Mouse (Mus musculus): ENCODE data around the gene Myo18b.

Myo18b gene

GRCm38 (mm10) chr5:112895674-112896654, at the start of gene Myo18b:
TSS of gene Myo18b (minus strand) at chr5:112896362.
- DNase-seq: no peak

GRCm38 (mm10) chr5:112945925-112946324, 49.8 kb upstream of the Myo18b start:
- no peak for DNase-seq

- DNase-seq: no peak
These were observed 46.1 kb upstream of the Myo18b start for GRCm38 (mm10) chr5:112942244-112942643.

- DNase-seq: no peak
These were observed 44.8 kb upstream of the Myo18b start for GRCm38 (mm10) chr5:112941001-112941400.

GRCm38 (mm10) chr5:112936632-112937031, 40.5 kb upstream of the Myo18b start:
- no peak for DNase-seq

DNA sequence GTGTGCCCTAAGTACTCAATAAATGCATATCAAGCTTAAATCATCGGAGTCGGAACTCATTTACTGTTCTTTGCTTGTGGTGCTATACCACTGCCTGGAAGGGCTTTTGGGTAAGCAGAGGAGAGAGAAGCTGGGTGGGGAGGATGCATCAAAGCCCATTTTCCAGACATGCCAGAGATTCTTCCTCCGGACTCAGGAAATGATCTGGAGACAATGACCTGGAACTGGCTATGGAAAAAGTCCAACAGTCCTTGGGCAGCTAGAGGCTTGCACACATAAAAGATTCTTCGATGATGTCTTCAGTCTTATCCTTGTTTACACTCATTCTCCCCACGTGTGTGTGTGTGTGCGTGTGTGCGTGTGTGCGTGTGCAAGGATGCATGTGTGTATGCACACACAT, 39.3 kb upstream of the Myo18b start:
- no peak for DNase-seq

- no peak for DNase-seq
These were observed 36.9 kb upstream of the Myo18b start for GRCm38 (mm10) chr5:112932878-112933567.

DNA sequence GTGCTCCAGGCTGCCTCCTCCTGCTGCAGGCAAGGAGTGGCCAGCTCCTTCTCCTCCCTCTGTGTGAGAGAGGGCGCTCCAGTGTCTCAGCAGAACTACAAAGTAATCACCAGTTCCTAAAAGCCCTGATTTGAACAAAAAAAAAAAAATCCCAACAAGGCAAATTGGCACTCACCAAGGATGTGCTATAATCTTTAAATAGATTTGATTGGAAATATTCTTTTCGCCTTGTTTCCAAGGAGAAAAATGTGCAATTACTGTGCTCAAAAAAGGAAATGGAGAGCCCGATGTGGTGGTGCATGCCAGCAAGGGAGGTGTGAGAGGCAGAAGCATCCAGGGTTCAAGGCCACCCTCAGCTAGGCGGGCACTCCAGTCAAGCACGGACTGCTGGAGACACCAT, 35.7 kb upstream of the Myo18b start:
- DNase-seq: no peak

DNA sequence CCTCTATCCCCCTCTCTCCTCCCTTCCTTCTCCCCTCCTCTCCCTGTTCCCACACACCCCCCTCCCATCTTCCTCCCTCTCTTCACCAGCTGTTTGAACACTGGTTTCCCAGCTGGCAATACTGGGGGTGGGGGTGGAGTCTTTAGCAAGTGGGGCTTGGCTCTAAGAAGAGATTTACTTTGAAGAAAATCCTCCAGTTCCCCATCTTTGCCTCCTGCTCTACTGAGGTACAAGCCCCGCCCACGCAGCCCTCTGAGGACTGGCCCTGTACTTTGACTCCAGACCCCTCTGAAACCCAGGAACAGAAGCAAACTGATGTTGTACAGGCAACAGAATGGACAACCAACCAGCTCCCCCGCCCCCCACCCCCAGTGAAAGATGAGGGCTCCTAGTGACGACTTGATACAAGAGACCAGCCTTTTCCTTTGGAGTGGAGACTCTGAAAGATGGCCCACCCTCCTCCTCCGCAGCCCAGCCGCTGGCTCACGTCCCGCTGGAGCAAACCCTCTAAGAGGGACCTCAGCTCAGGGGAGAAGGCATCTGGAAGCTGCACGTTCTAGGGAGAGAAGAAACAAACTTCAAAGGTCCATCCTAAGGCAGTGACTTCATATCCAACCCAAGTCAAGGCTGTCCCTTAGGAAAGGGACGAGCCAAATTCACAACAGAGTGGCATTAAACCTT, 32.2 kb upstream of the Myo18b start:
- no peak for DNase-seq

DNA sequence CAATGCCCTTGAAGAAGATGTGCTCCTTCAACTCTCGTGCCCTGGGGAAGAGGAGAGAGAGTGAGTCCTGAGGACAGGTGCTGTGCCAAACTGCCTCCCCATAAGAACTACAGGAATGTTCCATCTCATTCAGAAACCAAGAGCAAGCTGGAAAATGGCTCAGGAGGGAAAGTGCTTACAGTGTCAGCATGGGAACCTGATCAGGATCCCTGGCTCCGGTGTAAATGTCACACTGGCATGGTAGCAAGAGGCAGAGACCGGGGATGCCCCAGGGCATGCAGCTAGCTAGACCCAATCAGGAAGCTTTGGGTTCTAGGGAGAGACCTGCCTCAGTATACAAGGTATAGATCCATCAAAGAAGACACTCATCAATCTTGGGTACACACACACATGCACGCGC, 29.3 kb upstream of the Myo18b start:
- DNase-seq: no peak

DNA sequence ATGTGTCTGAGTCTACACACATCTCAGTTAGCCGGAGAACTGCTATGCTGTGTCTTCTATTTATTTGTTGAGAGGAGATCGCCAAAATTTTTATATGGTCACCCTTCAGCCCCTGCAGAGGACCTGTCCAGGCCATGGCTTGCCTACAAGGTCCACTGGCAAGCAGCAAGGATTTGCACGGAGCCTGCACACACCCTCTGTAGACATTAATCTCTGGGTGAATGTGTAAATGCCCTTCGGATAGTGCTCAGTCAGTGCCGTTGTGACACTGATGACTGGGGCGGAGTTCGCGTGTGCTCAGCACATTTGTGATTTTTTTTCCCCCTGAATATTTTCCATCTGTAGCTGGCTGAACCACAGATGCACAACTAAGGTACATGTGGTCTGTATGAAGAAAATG, 28.6 kb upstream of the Myo18b start:
- no peak for DNase-seq

DNA sequence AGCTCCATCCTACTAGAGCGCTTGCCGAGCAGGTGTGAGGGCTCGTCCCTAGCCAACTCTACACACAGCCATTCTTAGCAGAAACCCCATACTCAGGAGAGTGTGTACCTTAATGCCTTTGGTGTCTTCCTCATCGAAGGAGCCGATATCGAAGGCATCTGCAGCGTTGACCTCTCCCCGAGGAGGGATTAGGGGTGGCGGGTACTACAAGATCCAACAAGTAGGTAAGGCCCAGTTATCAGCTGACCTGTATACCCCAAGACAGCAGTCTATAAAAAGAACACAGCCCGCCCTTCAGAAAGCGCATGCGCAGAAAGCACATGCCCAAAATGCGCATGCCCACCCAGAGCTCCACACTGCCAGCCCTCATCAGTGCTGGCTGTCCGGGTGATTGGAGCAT, 27.7 kb upstream of the Myo18b start:
- DNase-seq: no peak

DNA sequence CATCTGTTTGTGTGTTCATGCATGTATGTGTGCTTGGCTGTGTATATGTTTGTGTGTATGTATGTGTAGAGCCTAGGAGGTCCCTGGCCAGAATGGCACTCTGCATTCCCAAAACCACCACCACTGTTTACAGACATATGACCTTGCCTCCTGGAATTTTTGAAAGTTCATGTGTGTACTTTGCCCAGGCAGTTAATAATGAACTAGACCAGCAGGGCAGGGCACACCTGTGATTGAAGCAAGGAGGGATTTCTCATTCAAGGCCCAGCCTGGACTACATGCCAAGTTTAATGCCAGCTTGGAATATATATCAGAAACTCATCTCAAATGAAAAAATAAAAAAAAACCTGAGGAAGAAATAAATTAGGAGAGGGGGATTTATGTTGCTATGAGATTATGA, 25.8 kb upstream of the Myo18b start:
- DNase-seq: no peak

- DNase-seq: no peak
These were observed 14.2 kb upstream of the Myo18b start for GRCm38 (mm10) chr5:112910381-112910780.

- no peak for DNase-seq
These were observed 12.0 kb upstream of the Myo18b start for GRCm38 (mm10) chr5:112908169-112908614.

- DNase-seq: no peak
These were observed 11.3 kb upstream of the Myo18b start for GRCm38 (mm10) chr5:112907504-112907903.

- no peak for DNase-seq
These were observed 2.6 kb downstream of the Myo18b start for GRCm38 (mm10) chr5:112893462-112894060.

DNA sequence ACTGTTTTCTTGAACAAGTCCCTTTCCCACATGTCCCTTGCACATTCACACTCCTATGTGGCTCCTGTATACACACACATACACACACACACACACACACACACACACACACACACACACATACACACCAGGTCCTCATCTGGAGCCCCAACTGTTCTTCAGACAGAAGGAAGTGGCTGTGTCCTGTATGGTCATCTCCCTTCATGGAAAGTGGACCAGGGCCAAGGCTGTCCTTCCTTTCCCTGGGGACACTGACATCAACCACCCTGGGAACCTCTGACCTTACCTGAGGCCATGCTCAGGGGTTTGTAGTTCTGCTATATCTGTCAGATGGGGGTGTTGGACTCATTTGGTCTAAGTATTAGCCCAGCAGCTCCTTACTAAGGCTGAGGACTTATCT, 3.8 kb downstream of the Myo18b start:
- no peak for DNase-seq

GRCm38 (mm10) chr5:112888651-112889050, 7.5 kb downstream of the Myo18b start:
- no peak for DNase-seq

DNA sequence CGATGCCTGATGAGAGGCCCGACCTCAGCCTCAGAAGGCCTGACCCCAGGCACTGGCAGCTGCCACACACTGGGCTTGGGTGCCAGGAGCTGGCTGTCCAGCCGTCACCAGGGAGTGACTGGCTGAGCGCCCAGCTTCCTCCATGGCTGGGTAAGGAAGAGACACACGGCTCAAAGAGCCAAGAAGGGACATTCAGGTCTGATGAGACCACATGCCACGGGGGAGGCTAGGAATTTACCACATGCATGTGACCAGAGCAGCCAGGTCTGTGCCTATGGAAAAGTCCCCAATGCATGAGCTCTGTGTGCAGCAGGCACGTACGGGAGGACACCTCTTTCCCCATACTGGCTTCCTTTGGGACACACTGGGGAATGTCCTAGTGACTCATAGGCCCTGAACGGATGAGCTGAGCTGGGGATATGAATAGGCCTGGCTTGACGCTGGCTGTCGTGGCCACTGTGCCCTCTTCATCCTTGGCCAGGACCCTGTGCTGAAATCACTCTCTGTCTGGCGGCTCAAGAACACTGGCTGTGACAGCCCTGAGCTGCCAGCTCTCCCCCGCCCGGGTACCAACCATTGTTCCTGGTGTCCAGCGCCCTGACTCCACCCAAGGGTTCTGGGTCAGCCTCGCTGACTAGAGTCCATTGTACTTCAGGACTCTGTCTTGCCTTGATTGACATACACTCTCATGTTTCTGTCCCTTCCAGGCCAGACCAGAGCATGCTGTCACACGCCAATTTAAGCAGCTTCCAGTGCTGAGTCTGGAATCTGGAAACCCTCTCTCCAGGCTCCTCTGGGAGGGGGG, 9.3 kb downstream of the Myo18b start:
- DNase-seq: no peak

DNA sequence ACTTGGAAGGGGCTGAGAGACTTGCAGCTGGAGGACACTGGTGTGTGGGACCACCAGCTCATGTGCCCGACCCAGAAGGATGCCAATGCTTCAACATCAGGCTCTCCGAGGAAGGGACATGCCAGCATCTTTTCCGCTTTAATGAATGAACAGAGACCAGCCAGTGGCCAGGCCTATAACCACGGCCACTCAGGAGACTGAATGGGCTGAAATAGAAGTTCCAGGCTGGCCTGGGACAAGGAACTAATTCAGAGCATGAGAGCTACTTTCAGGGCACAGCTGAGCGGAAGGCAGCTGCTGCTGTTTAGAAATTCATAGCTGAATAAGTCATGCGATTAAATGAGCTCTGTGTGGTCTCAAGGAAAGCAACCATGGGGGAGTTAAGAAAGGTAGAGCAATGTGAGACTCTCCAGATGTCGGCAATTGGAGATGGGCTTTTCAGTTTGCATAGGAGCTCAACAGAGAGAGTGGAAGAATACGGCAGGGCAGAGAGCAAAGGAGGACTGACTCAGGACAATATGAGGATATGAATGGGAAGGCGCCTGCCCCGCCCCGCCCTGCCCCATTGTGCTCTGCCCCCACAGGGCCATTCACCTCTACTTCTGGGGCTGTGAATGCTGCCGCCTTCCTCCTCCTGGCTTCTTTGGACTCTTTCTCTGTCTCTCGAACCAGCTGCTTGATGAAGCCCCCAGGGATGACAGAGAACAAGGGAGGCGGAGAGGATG, 18.6 kb downstream of the Myo18b start:
- DNase-seq: no peak

Data from right cerebral cortex, postnatal 25 days (tissue).